In the genomic region with DNA sequence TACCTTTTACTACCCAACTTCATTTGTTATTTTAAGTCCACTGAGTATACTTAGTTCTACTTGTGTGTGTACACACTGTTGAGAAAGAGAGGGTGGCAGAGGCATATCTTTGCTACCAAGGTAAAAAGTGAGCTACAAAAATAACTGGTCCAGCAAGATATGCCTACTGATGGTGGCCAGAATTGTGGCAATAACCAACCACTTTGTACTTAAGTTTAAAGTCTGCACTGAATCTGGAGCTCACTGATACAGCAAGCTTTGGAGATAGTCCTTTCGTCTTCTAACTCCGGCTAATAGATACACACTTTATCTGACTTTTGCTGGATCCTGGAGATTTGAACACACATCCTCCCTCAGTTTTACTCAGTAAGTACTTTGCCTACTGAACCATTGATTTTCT, we compare ENCODE assay signal across 21 mouse cellular contexts.
A peak's percentile ranks its signal among the peaks of the same experiment; 100 is the strongest.
DNase-seq lines count a peak whose midpoint lies in the region; ATAC-seq lines count a peak whose summit lies in the region.
"Had no signal": no experiment of that assay in that cellular context is flagged by ENCODE, and none has a peak within 500 bp of the region (broad histone marks: within the 10 kb centered on the region; RNA-seq: fewer than 3 reads in every experiment).

No protein-coding gene starts in this region.

- H3K36me3 ChIP-seq in liver, embryonic 12.5 days: peaks cover 11% of the 10 kb centered on the region; the same call in 1 of the 2 replicates
- H3K36me3 ChIP-seq in liver, embryonic 13.5 days: no peaks in the 10 kb centered on the region

- no peaks in the 10 kb centered on the region for H3K27me3 ChIP-seq in liver, embryonic 12.5 days (replicated peaks)
- H3K27me3 ChIP-seq in liver, embryonic 13.5 days: no peaks in the 10 kb centered on the region
- H3K27me3 ChIP-seq: CH12.LX; embryonic facial prominence, embryonic 13.5 days; heart, embryonic 12.5 days had no signal

- DNase-seq in liver: no peak
- DNase-seq in liver, embryonic 13.5 days: no peak
- no peak for DNase-seq in kidney, postnatal 4 days
- DNase-seq in right cerebral cortex, postnatal 25 days: no peak
- no peak for DNase-seq in ovary, postnatal 10 days (ENCODE audit: low spot score)
- DNase-seq: adrenal gland, adult 2 months; adrenal gland, postnatal 25 days; cerebellum, adult 11-12 months; cerebellum, adult 9-10 months; cerebellum, postnatal 25 days; gastrocnemius, adult 2 months; gastrocnemius, postnatal 25 days had no signal

- H3K27ac ChIP-seq in liver, embryonic 12.5 days: peak overlapping the region; percentile 58; the same call in 1 of the 2 replicates
- no peak overlapping the region for H3K27ac ChIP-seq in liver, embryonic 13.5 days
- H3K27ac ChIP-seq: embryonic facial prominence, embryonic 13.5 days; forebrain, embryonic 10.5 days; gastrocnemius, adult 2 months; hindbrain, embryonic 10.5 days; hindbrain, embryonic 14.5 days had no signal

- ATAC-seq in liver, embryonic 12.5 days: peak; percentile 83
- ATAC-seq in liver, embryonic 13.5 days (ENCODE audit: low read depth): peak; percentile 87
- ATAC-seq in megakaryocyte progenitor cell, adult 5-6 weeks (replicated peaks; ENCODE audit: poor library complexity): peak; percentile 76
- ATAC-seq: forebrain, embryonic 14.5 days had no signal

- no peak overlapping the region for H3K4me3 ChIP-seq in liver, embryonic 12.5 days
- no peak overlapping the region for H3K4me3 ChIP-seq in liver, embryonic 13.5 days (replicated peaks)
- H3K4me3 ChIP-seq: embryonic facial prominence, embryonic 13.5 days; forebrain, embryonic 10.5 days; gastrocnemius, adult 2 months; heart, embryonic 12.5 days; hindbrain, embryonic 10.5 days had no signal

- no peak overlapping the region for H3K4me2 ChIP-seq in liver, embryonic 12.5 days
- no peak overlapping the region for H3K4me2 ChIP-seq in liver, embryonic 13.5 days
- H3K4me2 ChIP-seq: embryonic facial prominence, embryonic 13.5 days; heart, embryonic 12.5 days; hindbrain, embryonic 14.5 days had no signal

- H3K9me3 ChIP-seq in liver, embryonic 12.5 days (replicated peaks): no peaks in the 10 kb centered on the region
- no peaks in the 10 kb centered on the region for H3K9me3 ChIP-seq in liver, embryonic 13.5 days (replicated peaks)
- H3K9me3 ChIP-seq: embryonic facial prominence, embryonic 13.5 days; forebrain, embryonic 10.5 days; heart, embryonic 12.5 days; hindbrain, embryonic 10.5 days had no signal

- WGBS in liver, embryonic 12.5 days (ENCODE audit: insufficient replicate concordance): 40% methylated on average over 2 of the region's 2 CpGs
- WGBS in liver, embryonic 13.5 days (ENCODE audit: insufficient replicate concordance): 36% methylated on average over 2 of the region's 2 CpGs

- no peak overlapping the region for H3K9ac ChIP-seq in liver, embryonic 12.5 days
- H3K9ac ChIP-seq in liver, embryonic 13.5 days: no peak overlapping the region
- H3K9ac ChIP-seq: embryonic facial prominence, embryonic 13.5 days; heart, embryonic 12.5 days; hindbrain, embryonic 14.5 days had no signal

- peaks cover 9% of the 10 kb centered on the region; the same call in 1 of the 2 replicates for H3K4me1 ChIP-seq in liver, embryonic 12.5 days
- H3K4me1 ChIP-seq in liver, embryonic 13.5 days (replicated peaks): peaks cover 5% of the 10 kb centered on the region; the same call in 1 of the 2 replicates
- H3K4me1 ChIP-seq: embryonic facial prominence, embryonic 13.5 days; forebrain, embryonic 10.5 days; heart, embryonic 12.5 days; hindbrain, embryonic 10.5 days had no signal
